Mouse (Mus musculus) myocyte (in vitro differentiated cells): ENCODE measurements around the gene Zfp398.

ENCODE experiments used
- CEBPB ChIP-seq: IDR thresholded peaks from 2 replicates; pipeline ENCODE4 v1.6.1; 2011; ENCODE audit warnings: mild to moderate bottlenecking, moderate library complexity; ENCODE audit not compliant: poor library complexity, insufficient read depth, severe bottlenecking
- E2F4 ChIP-seq: IDR thresholded peaks from one replicate; pipeline ENCODE4 v1.6.1; 2011; ENCODE audit warnings: mild to moderate bottlenecking, control low read depth, moderate library complexity; ENCODE audit not compliant: insufficient read depth
- MAX ChIP-seq: IDR thresholded peaks from one replicate; pipeline ENCODE4 v1.6.1; 2011; ENCODE audit warnings: low read depth, mild to moderate bottlenecking, control low read depth
- MYOD1 ChIP-seq, 3 experiments: IDR thresholded peaks; one replicate each; pipeline ENCODE4 v1.6.1; 2011; ENCODE audit warnings: control low read depth in 2 of 3, low read depth in 2 of 3, mild to moderate bottlenecking in 2 of 3, moderate library complexity in 1 of 3; ENCODE audit not compliant: insufficient read length in 2 of 3, control insufficient read depth in 1 of 3
- MYOG ChIP-seq, 3 experiments: IDR thresholded peaks; one replicate each; pipeline ENCODE4 v1.6.1; 2011; ENCODE audit warnings: control low read depth in 2 of 3, low read depth in 2 of 3, mild to moderate bottlenecking in 2 of 3; ENCODE audit not compliant: insufficient read length in 2 of 3, control insufficient read depth in 1 of 3, insufficient read depth in 1 of 3
- POLR2A ChIP-seq: IDR thresholded peaks from one replicate; pipeline ENCODE4 v1.6.1; 2011; ENCODE audit warnings: low read depth, mild to moderate bottlenecking, control low read depth, moderate library complexity; ENCODE audit not compliant: insufficient read length
- POLR2AphosphoS2 ChIP-seq: IDR thresholded peaks from one replicate; pipeline ENCODE4 v1.6.1; 2011; ENCODE audit warnings: low read depth, control low read depth; ENCODE audit not compliant: insufficient read length
- REST ChIP-seq: IDR thresholded peaks from one replicate; pipeline ENCODE4 v1.6.1; 2011; ENCODE audit warnings: mild to moderate bottlenecking, control low read depth, moderate library complexity; ENCODE audit not compliant: insufficient read depth, insufficient read length
- TCF12 ChIP-seq: IDR thresholded peaks from one replicate; pipeline ENCODE4 v1.6.1; 2011; ENCODE audit warnings: mild to moderate bottlenecking, control low read depth; ENCODE audit not compliant: poor library complexity, insufficient read depth, severe bottlenecking
- TCF3 ChIP-seq: IDR thresholded peaks from one replicate; pipeline ENCODE4 v1.6.1; 2011; ENCODE audit warnings: low read depth, control low read depth; ENCODE audit not compliant: insufficient read length
- USF1 ChIP-seq: IDR thresholded peaks from one replicate; pipeline ENCODE4 v1.6.1; 2011; ENCODE audit warnings: low read depth, mild to moderate bottlenecking, control low read depth, moderate library complexity

DNA sequence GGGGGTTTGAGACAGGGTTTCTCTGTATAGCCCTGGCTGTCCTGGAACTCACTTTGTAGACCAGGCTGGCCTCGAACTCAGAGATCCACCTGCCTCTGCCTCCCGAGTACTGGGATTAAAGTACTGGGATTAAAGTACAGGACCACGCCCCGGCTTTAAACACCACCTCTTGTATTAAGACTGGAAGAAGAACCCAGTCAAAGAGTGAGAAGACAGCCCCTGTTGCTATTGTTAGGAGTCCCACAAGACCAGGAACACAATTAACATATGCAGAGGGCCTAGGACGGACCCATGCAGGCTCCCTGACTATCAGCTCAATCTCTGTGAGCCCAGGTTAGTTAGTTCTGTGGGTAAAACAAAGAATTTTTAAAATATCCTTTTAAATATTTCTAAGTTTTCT lies 36.8 kb downstream of the Zfp398 start:
- no peak for TF ChIP-seq POLR2A
- TF ChIP-seq TCF3, result no peak
- TF ChIP-seq MAX, result no peak
- TF ChIP-seq TCF12, result no peak
- TF ChIP-seq MYOD1 (IDR thresholded peaks at IDR 0.05; ENCODE audit: control insufficient read depth in 1 of 3, insufficient read length in 2 of 3, low read depth in 2 of 3), result no peak
- no peak for TF ChIP-seq USF1
- no peak for TF ChIP-seq POLR2AphosphoS2
- TF ChIP-seq E2F4, result no peak
- TF ChIP-seq MYOG (IDR thresholded peaks at IDR 0.05; ENCODE audit: control insufficient read depth in 1 of 3, insufficient read depth in 1 of 3, insufficient read length in 2 of 3, low read depth in 2 of 3), result no peak
- TF ChIP-seq CEBPB, result no peak
- TF ChIP-seq REST, result no peak
